Mouse (Mus musculus): ENCODE data around the gene Syne4.

GRCm38 (mm10) chr7:30346635-30347379 is 32.2 kb downstream of the Syne4 start:
- TF ChIP-seq CTCF (IDR thresholded peaks at IDR 0.05; ENCODE audit: control insufficient read depth, insufficient read depth, insufficient read length) (no peak), USF1 (IDR thresholded peaks at IDR 0.05; ENCODE audit: low read depth) (no peak), CEBPB (IDR thresholded peaks at IDR 0.05; ENCODE audit: low read depth) (no peak), FOSL1 (IDR thresholded peaks at IDR 0.05; ENCODE audit: insufficient read depth, low read length, poor library complexity, severe bottlenecking) (no peak), MYOD1 (IDR thresholded peaks at IDR 0.05; ENCODE audit: control insufficient read depth, insufficient read length, low read depth) (no peak)

Data from C2C12 (cell line).